Mouse (Mus musculus): ENCODE data around the gene Hils1. TPM values are rescaled to one million over a fixed set of nuclear protein-coding genes. Genes with fewer than 3 reads are reported as not detected.
A peak's percentile ranks its signal among the peaks of the same experiment; 100 is the strongest.

The Hils1 gene
- polyA plus RNA-seq, 1 experiment: not detected

DNA sequence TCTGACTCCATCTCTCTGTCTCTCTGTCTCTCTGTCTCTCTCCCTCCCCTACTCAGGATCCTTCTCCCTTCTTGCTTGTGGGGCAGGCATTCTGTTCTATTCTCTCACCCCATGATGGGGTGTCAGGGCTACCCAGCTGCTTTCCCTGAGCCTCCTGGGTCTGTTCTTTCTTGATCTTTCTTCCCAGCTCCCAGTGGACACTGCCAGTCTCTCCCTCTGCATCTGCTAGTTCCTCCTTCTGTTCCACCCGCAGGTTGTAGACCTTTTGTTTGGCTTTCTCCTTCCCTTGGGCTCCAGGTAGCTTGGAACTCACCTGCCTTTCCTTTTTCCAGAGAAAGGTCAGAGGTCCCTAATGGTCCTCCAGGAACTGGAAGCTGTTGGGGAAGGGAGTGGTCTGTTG, 44.0 kb downstream of the Hils1 start:
- Histone ChIP-seq H3K4me3 (ENCODE audit: insufficient read depth, poor library complexity, severe bottlenecking) (peak overlapping the region; percentile 14), H3K79me3 (ENCODE audit: low read depth) (peaks cover 6% of the 10 kb centered on the region), H3K27me3 (ENCODE audit: control insufficient read depth, insufficient read depth, insufficient read length) (no peaks in the 10 kb centered on the region), H3K79me2 (ENCODE audit: control insufficient read depth, insufficient read depth) (peaks cover 21% of the 10 kb centered on the region), H3K36me3 (ENCODE audit: control insufficient read depth, insufficient read depth) (peaks cover 17% of the 10 kb centered on the region), H3ac (ENCODE audit: control insufficient read depth, insufficient read length, low read depth) (no peak overlapping the region)
- no peak for TF ChIP-seq USF1 (IDR thresholded peaks at IDR 0.05; ENCODE audit: low read depth)
- no peak for TF ChIP-seq MYOG (IDR thresholded peaks at IDR 0.05; ENCODE audit: control insufficient read depth, extremely low read depth, insufficient read length)
- no peak for TF ChIP-seq CEBPB (IDR thresholded peaks at IDR 0.05; ENCODE audit: low read depth)
- TF ChIP-seq FOSL1 (IDR thresholded peaks at IDR 0.05; ENCODE audit: insufficient read depth, low read length, poor library complexity, severe bottlenecking): no peak
- no peak for TF ChIP-seq MAX (IDR thresholded peaks at IDR 0.05)

GRCm38 (mm10) chr11:95012075-95012474, 44.7 kb downstream of the Hils1 start:
- TF ChIP-seq MAX (IDR thresholded peaks at IDR 0.05) (no peak), MYOG (IDR thresholded peaks at IDR 0.05; ENCODE audit: control insufficient read depth, extremely low read depth, insufficient read length) (no peak), CTCF (IDR thresholded peaks at IDR 0.05; ENCODE audit: control insufficient read depth, insufficient read depth, insufficient read length) (no peak), USF1 (IDR thresholded peaks at IDR 0.05; ENCODE audit: low read depth) (no peak), CEBPB (IDR thresholded peaks at IDR 0.05; ENCODE audit: low read depth) (no peak), MYOD1 (IDR thresholded peaks at IDR 0.05; ENCODE audit: control insufficient read depth, insufficient read length, low read depth) (no peak), FOSL1 (IDR thresholded peaks at IDR 0.05; ENCODE audit: insufficient read depth, low read length, poor library complexity, severe bottlenecking) (no peak)
- H3K4me3 ChIP-seq (ENCODE audit: insufficient read depth, poor library complexity, severe bottlenecking): no peak overlapping the region
- H3K79me2 ChIP-seq (ENCODE audit: control insufficient read depth, insufficient read depth): peaks cover 21% of the 10 kb centered on the region
- H3K36me3 ChIP-seq (ENCODE audit: control insufficient read depth, insufficient read depth): peaks cover 15% of the 10 kb centered on the region
- H3ac ChIP-seq (ENCODE audit: control insufficient read depth, insufficient read length, low read depth): no peak overlapping the region
- peaks cover 6% of the 10 kb centered on the region for H3K79me3 ChIP-seq (ENCODE audit: low read depth)
- H3K27me3 ChIP-seq (ENCODE audit: control insufficient read depth, insufficient read depth, insufficient read length): no peaks in the 10 kb centered on the region

DNA sequence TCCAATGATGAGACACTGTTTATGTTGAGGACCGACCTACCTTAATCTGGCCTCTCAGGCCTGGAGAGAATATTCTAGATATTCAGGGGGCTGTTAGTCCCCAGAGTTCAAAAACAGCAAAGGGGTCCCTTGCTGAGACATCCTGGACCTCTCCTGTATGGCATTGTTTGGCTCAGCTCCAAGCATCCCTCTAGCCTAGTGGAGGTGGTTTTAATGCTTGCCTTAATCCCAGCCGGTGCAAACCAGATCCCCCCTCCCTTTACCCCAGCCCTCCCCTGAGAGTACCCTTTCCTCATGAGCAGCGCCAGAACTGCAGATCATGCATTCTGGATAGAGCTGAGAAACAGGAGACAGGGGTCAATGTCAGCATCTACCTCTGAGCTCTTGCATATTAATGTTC, 45.1 kb downstream of the Hils1 start:
- Histone ChIP-seq H3K4me3 (ENCODE audit: insufficient read depth, poor library complexity, severe bottlenecking) (no peak overlapping the region), H3K79me2 (ENCODE audit: control insufficient read depth, insufficient read depth) (peaks cover 21% of the 10 kb centered on the region), H3K79me3 (ENCODE audit: low read depth) (peaks cover 6% of the 10 kb centered on the region), H3ac (ENCODE audit: control insufficient read depth, insufficient read length, low read depth) (no peak overlapping the region), H3K27me3 (ENCODE audit: control insufficient read depth, insufficient read depth, insufficient read length) (no peaks in the 10 kb centered on the region), H3K36me3 (ENCODE audit: control insufficient read depth, insufficient read depth) (peaks cover 15% of the 10 kb centered on the region)
- TF ChIP-seq MYOD1 (IDR thresholded peaks at IDR 0.05; ENCODE audit: control insufficient read depth, insufficient read length, low read depth) (no peak), MYOG (IDR thresholded peaks at IDR 0.05; ENCODE audit: control insufficient read depth, extremely low read depth, insufficient read length) (no peak), MAX (IDR thresholded peaks at IDR 0.05) (no peak), FOSL1 (IDR thresholded peaks at IDR 0.05; ENCODE audit: insufficient read depth, low read length, poor library complexity, severe bottlenecking) (no peak), CEBPB (IDR thresholded peaks at IDR 0.05; ENCODE audit: low read depth) (no peak), USF1 (IDR thresholded peaks at IDR 0.05; ENCODE audit: low read depth) (no peak), CTCF (IDR thresholded peaks at IDR 0.05; ENCODE audit: control insufficient read depth, insufficient read depth, insufficient read length) (no peak)

DNA sequence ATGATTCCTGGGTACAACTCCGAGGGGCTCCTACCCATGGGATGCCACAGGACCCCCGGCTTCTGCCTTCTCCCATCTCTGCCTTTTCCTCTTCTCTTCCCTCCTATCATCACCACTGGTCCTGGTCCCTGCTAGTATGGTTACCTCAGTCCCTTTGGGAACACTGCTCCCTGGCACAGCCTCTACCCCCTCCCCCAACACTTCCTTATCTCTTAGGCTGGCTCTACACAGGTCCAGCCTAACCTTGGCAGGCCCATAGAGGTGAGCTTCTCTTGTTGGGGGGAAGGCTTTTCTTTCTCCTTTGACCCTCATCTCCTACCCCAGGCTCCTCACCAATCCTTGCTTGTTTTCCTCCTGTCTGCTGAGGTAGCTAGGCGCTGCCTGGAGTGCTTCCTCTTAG, 48.1 kb downstream of the Hils1 start:
- Histone ChIP-seq H3ac (ENCODE audit: control insufficient read depth, insufficient read length, low read depth) (no peak overlapping the region), H3K36me3 (ENCODE audit: control insufficient read depth, insufficient read depth) (peaks cover 16% of the 10 kb centered on the region), H3K4me3 (ENCODE audit: insufficient read depth, poor library complexity, severe bottlenecking) (no peak overlapping the region), H3K79me3 (ENCODE audit: low read depth) (peaks cover 6% of the 10 kb centered on the region), H3K79me2 (ENCODE audit: control insufficient read depth, insufficient read depth) (peaks cover 18% of the 10 kb centered on the region), H3K27me3 (ENCODE audit: control insufficient read depth, insufficient read depth, insufficient read length) (no peaks in the 10 kb centered on the region)
- TF ChIP-seq USF1 (IDR thresholded peaks at IDR 0.05; ENCODE audit: low read depth) (no peak), MAX (IDR thresholded peaks at IDR 0.05) (no peak), MYOG (IDR thresholded peaks at IDR 0.05; ENCODE audit: control insufficient read depth, extremely low read depth, insufficient read length) (no peak), MYOD1 (IDR thresholded peaks at IDR 0.05; ENCODE audit: control insufficient read depth, insufficient read length, low read depth) (no peak), FOSL1 (IDR thresholded peaks at IDR 0.05; ENCODE audit: insufficient read depth, low read length, poor library complexity, severe bottlenecking) (no peak), CTCF (IDR thresholded peaks at IDR 0.05; ENCODE audit: control insufficient read depth, insufficient read depth, insufficient read length) (no peak), CEBPB (IDR thresholded peaks at IDR 0.05; ENCODE audit: low read depth) (no peak)

Other genes starting within 250 kb of the Hils1 start
- 0.02 TPM for gene Cdc34b, start 225.8 kb upstream of the Hils1 start, polyA plus RNA-seq (2012; fragmentation: generic; extraction: Trizol)
- gene Tmem92, start 184.9 kb upstream of the Hils1 start, polyA plus RNA-seq (2012; fragmentation: generic; extraction: Trizol): 0.13 TPM
- gene Col1a1, start 31.4 kb upstream of the Hils1 start, polyA plus RNA-seq (2012; fragmentation: generic; extraction: Trizol): 2.3 TPM
- gene Sgca, start 8.7 kb downstream of the Hils1 start, polyA plus RNA-seq (2012; fragmentation: generic; extraction: Trizol): 5.3 TPM
- gene Ppp1r9b, start 23.4 kb downstream of the Hils1 start, polyA plus RNA-seq (2012; fragmentation: generic; extraction: Trizol): 31.8 TPM
- 14.0 TPM for gene Samd14, start 42.3 kb downstream of the Hils1 start, polyA plus RNA-seq (2012; fragmentation: generic; extraction: Trizol)
- gene Pdk2, start 73.8 kb downstream of the Hils1 start, polyA plus RNA-seq (2012; fragmentation: generic; extraction: Trizol): 1.8 TPM
- gene Itga3, start 109.2 kb downstream of the Hils1 start, polyA plus RNA-seq (2012; fragmentation: generic; extraction: Trizol): 51.1 TPM
- 31.8 TPM for gene Dlx3, start 152.5 kb downstream of the Hils1 start, polyA plus RNA-seq (2012; fragmentation: generic; extraction: Trizol)
- 0.37 TPM for gene Dlx4, start 178.7 kb downstream of the Hils1 start, polyA plus RNA-seq (2012; fragmentation: generic; extraction: Trizol)